Mouse (Mus musculus): ENCODE measurements around the gene 1700020N01Rik. TPM values are rescaled to one million over a fixed set of nuclear protein-coding genes. Genes with fewer than 3 reads are reported as not detected.

The 1700020N01Rik gene
- 0.26 TPM in 1 of 2 replicates, not detected in the other for polyA plus RNA-seq (2015; fragmentation: Nextera tagmentation; extraction: Ambion mirVana)

DNA sequence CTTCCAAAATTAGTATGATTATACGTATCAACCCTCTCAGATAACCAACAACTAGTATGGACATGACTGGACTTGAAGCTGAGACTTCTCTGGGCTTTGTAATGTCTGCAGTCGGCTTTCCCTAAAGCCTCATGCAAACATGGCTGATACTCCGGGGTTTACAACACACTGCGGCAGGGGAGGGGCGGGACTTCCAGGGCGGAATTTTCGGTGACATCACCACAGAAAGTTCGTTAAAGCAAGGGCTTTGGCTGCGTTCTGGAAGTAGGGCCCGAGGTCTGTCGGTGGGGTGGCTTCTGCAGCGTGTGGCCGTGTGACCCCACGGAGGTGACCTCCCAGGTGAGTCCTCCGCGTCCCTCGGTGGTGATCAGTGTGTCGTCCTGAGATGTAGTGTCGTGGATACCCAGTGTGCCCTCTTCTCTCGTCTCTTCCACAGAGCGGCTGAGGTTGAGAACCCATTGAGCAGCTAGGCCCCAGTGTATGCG, at the start of gene 1700020N01Rik:
TSS of gene 1700020N01Rik (plus strand) at position 250 of the 485 bp plus-strand sequence.
- no peaks in the 10 kb centered on the region for H3K27me3 ChIP-seq (ENCODE audit: control insufficient read depth, insufficient read depth, low read length)
- H3K9me3 ChIP-seq (replicated peaks; ENCODE audit: control insufficient read depth, low read length), result no peaks in the 10 kb centered on the region
- H3K4me1 ChIP-seq (ENCODE audit: control insufficient read depth, insufficient read depth, low read length), result no peaks in the 10 kb centered on the region
- H3K4me3 ChIP-seq (ENCODE audit: low read length), result no peak within 1 kb of the TSS
- ATAC-seq (replicated peaks; ENCODE audit: extremely low read depth, insufficient read depth, low FRiP score), result no peak
- H3K4me2 ChIP-seq (ENCODE audit: low read depth, low read length), result no peak within 1 kb of the TSS
- no peaks in the 10 kb centered on the region for H3K36me3 ChIP-seq (ENCODE audit: control insufficient read depth, insufficient read depth)
- H3K27ac ChIP-seq (ENCODE audit: low read length), result no peak within 1 kb of the TSS
- 91% methylated on average over 22 of the region's 22 CpGs for WGBS
- no peak within 1 kb of the TSS for H3K9ac ChIP-seq (ENCODE audit: low read length)

GRCm38 (mm10) chr10:21543576-21544278, 49.2 kb upstream of the 1700020N01Rik start:
- ATAC-seq (replicated peaks; ENCODE audit: extremely low read depth, insufficient read depth, low FRiP score), result no peak
- H3K4me2 ChIP-seq (ENCODE audit: low read depth, low read length), result no peak overlapping the region
- no peaks in the 10 kb centered on the region for H3K9me3 ChIP-seq (replicated peaks; ENCODE audit: control insufficient read depth, low read length)
- H3K36me3 ChIP-seq (ENCODE audit: control insufficient read depth, insufficient read depth), result no peaks in the 10 kb centered on the region
- H3K27ac ChIP-seq (ENCODE audit: low read length), result no peak overlapping the region
- no peaks in the 10 kb centered on the region for H3K4me1 ChIP-seq (ENCODE audit: control insufficient read depth, insufficient read depth, low read length)
- WGBS, result 63% methylated on average over 3 of the region's 3 CpGs
- no peaks in the 10 kb centered on the region for H3K27me3 ChIP-seq (ENCODE audit: control insufficient read depth, insufficient read depth, low read length)
- H3K4me3 ChIP-seq (ENCODE audit: low read length), result no peak overlapping the region
- H3K9ac ChIP-seq (ENCODE audit: low read length), result no peak overlapping the region

- Histone ChIP-seq H3K4me2 (ENCODE audit: low read depth, low read length) (no peak overlapping the region), H3K27ac (ENCODE audit: low read length) (peak overlapping the region; percentile 34; the same call in 1 of the 2 replicates), H3K4me3 (ENCODE audit: low read length) (no peak overlapping the region), H3K4me1 (ENCODE audit: control insufficient read depth, insufficient read depth, low read length) (0 out of 2 replicates have a peak, but pooled peaks cover 4% of the 10 kb centered on the region), H3K9ac (ENCODE audit: low read length) (no peak overlapping the region), H3K27me3 (ENCODE audit: control insufficient read depth, insufficient read depth, low read length) (no peaks in the 10 kb centered on the region), H3K9me3 (replicated peaks; ENCODE audit: control insufficient read depth, low read length) (no peaks in the 10 kb centered on the region), H3K36me3 (ENCODE audit: control insufficient read depth, insufficient read depth) (no peaks in the 10 kb centered on the region)
- no peak for ATAC-seq (replicated peaks; ENCODE audit: extremely low read depth, insufficient read depth, low FRiP score)
- WGBS, result 81% methylated on average over 4 of the region's 4 CpGs
Measured at GRCm38 (mm10) chr10:21544721-21545120, 48.2 kb upstream of the 1700020N01Rik start.

GRCm38 (mm10) chr10:21545446-21545845, 47.5 kb upstream of the 1700020N01Rik start:
- Histone ChIP-seq H3K4me3 (ENCODE audit: low read length) (no peak overlapping the region), H3K4me1 (ENCODE audit: control insufficient read depth, insufficient read depth, low read length) (0 out of 2 replicates have a peak, but pooled peaks cover 4% of the 10 kb centered on the region), H3K9ac (ENCODE audit: low read length) (no peak overlapping the region), H3K27me3 (ENCODE audit: control insufficient read depth, insufficient read depth, low read length) (no peaks in the 10 kb centered on the region), H3K27ac (ENCODE audit: low read length) (peak overlapping the region; percentile 51), H3K9me3 (replicated peaks; ENCODE audit: control insufficient read depth, low read length) (no peaks in the 10 kb centered on the region), H3K36me3 (ENCODE audit: control insufficient read depth, insufficient read depth) (no peaks in the 10 kb centered on the region), H3K4me2 (ENCODE audit: low read depth, low read length) (no peak overlapping the region)
- WGBS, result 45% methylated on average over 6 of the region's 6 CpGs
- ATAC-seq (replicated peaks; ENCODE audit: extremely low read depth, insufficient read depth, low FRiP score), result peak; percentile 63

- no peak for ATAC-seq (replicated peaks; ENCODE audit: extremely low read depth, insufficient read depth, low FRiP score)
- Histone ChIP-seq H3K9me3 (replicated peaks; ENCODE audit: control insufficient read depth, low read length) (no peaks in the 10 kb centered on the region), H3K9ac (ENCODE audit: low read length) (no peak overlapping the region), H3K27ac (ENCODE audit: low read length) (no peak overlapping the region), H3K4me1 (ENCODE audit: control insufficient read depth, insufficient read depth, low read length) (peaks cover 10% of the 10 kb centered on the region; the same call in 1 of the 2 replicates), H3K4me3 (ENCODE audit: low read length) (no peak overlapping the region), H3K36me3 (ENCODE audit: control insufficient read depth, insufficient read depth) (no peaks in the 10 kb centered on the region), H3K4me2 (ENCODE audit: low read depth, low read length) (no peak overlapping the region), H3K27me3 (ENCODE audit: control insufficient read depth, insufficient read depth, low read length) (no peaks in the 10 kb centered on the region)
- WGBS, result 55% methylated on average over 9 of the region's 9 CpGs
Measured at GRCm38 (mm10) chr10:21548871-21549505, 44.0 kb upstream of the 1700020N01Rik start.

GRCm38 (mm10) chr10:21552967-21553682, 39.8 kb upstream of the 1700020N01Rik start:
- H3K4me2 ChIP-seq (ENCODE audit: low read depth, low read length), result no peak overlapping the region
- 83% methylated on average over 8 of the region's 8 CpGs for WGBS
- H3K4me1 ChIP-seq (ENCODE audit: control insufficient read depth, insufficient read depth, low read length), result peaks cover 10% of the 10 kb centered on the region; the same call in 1 of the 2 replicates
- no peaks in the 10 kb centered on the region for H3K27me3 ChIP-seq (ENCODE audit: control insufficient read depth, insufficient read depth, low read length)
- H3K9ac ChIP-seq (ENCODE audit: low read length), result no peak overlapping the region
- H3K36me3 ChIP-seq (ENCODE audit: control insufficient read depth, insufficient read depth), result no peaks in the 10 kb centered on the region
- no peaks in the 10 kb centered on the region for H3K9me3 ChIP-seq (replicated peaks; ENCODE audit: control insufficient read depth, low read length)
- no peak for ATAC-seq (replicated peaks; ENCODE audit: extremely low read depth, insufficient read depth, low FRiP score)
- H3K27ac ChIP-seq (ENCODE audit: low read length), result no peak overlapping the region
- H3K4me3 ChIP-seq (ENCODE audit: low read length), result no peak overlapping the region

DNA sequence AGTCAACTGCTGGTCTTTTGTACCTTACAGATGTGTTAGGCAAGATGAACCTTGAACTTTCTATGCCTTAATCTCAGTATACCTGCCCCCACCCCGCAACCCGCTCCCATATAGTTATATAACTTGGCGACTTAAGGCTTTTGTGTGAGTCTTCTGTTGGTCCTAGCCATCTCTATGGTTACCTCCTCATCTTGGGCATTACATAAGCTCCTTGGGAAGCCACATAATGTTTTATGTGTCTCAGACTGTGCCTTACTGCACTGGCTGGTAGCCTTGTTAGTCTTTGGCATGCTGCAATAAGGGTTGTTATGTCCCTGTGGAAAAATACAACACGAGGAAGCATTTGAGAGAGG, 39.3 kb upstream of the 1700020N01Rik start:
- Histone ChIP-seq H3K9ac (ENCODE audit: low read length) (no peak overlapping the region), H3K4me3 (ENCODE audit: low read length) (no peak overlapping the region), H3K27ac (ENCODE audit: low read length) (no peak overlapping the region), H3K4me2 (ENCODE audit: low read depth, low read length) (no peak overlapping the region), H3K36me3 (ENCODE audit: control insufficient read depth, insufficient read depth) (no peaks in the 10 kb centered on the region), H3K4me1 (ENCODE audit: control insufficient read depth, insufficient read depth, low read length) (peaks cover 10% of the 10 kb centered on the region; the same call in 1 of the 2 replicates), H3K27me3 (ENCODE audit: control insufficient read depth, insufficient read depth, low read length) (no peaks in the 10 kb centered on the region), H3K9me3 (replicated peaks; ENCODE audit: control insufficient read depth, low read length) (no peaks in the 10 kb centered on the region)
- 81% methylated on average over 4 of the region's 4 CpGs for WGBS
- no peak for ATAC-seq (replicated peaks; ENCODE audit: extremely low read depth, insufficient read depth, low FRiP score)

- no peak overlapping the region for H3K4me2 ChIP-seq (ENCODE audit: low read depth, low read length)
- no peaks in the 10 kb centered on the region for H3K27me3 ChIP-seq (ENCODE audit: control insufficient read depth, insufficient read depth, low read length)
- no peaks in the 10 kb centered on the region for H3K36me3 ChIP-seq (ENCODE audit: control insufficient read depth, insufficient read depth)
- H3K27ac ChIP-seq (ENCODE audit: low read length), result no peak overlapping the region
- H3K9me3 ChIP-seq (replicated peaks; ENCODE audit: control insufficient read depth, low read length), result no peaks in the 10 kb centered on the region
- ATAC-seq (replicated peaks; ENCODE audit: extremely low read depth, insufficient read depth, low FRiP score), result no peak
- peaks cover 6% of the 10 kb centered on the region; the same call in 1 of the 2 replicates for H3K4me1 ChIP-seq (ENCODE audit: control insufficient read depth, insufficient read depth, low read length)
- no peak overlapping the region for H3K9ac ChIP-seq (ENCODE audit: low read length)
- 80% methylated on average over 11 of the region's 11 CpGs for WGBS
- H3K4me3 ChIP-seq (ENCODE audit: low read length), result no peak overlapping the region
Measured at GRCm38 (mm10) chr10:21554896-21555580, 37.9 kb upstream of the 1700020N01Rik start.

Data from heart, embryonic 16.5 days (tissue).